Mouse (Mus musculus): ENCODE measurements around the gene Slc16a8. TPM values are rescaled to one million over a fixed set of nuclear protein-coding genes. Genes with fewer than 3 reads are reported as not detected.
A peak's percentile ranks its signal among the peaks of the same experiment; 100 is the strongest.

Gene Slc16a8
- polyA plus RNA-seq, 3 experiments from 2014 or later: not detected

DNA sequence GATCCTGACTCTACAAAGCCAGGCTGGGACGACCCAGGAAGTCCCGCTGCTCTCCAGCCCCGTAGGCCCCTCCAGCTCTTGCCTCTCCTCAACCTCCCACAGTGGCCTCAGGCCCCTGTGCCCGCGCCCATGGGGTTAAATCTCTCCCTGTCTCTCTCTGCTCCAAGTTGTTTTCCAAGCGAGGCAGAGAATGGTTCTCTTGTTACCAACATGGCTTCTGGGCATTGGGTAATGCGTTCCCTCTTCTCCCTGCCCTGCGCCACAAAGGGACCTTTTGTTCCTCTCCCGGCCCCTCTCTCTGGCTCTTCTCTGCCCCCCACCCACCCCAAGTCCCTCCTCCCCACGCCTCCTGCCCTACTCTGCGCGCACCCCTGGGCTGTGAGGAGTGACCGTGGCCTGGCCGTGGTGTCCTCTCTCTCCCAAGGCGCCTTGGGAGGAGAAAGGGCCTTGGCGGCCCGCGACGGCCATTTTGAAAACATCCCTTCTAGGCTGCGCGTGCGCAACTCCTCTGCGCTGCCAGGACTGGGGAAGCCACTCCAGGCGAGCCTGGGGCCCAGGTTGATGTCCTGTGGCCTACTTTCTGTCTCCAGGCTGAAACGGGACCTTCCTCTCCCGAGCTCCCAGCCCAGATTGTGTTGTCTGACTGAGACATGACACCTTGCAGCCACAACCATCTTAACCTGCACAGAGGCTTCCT lies 41.7 kb downstream of the Slc16a8 start:
- no peak for ATAC-seq

DNA sequence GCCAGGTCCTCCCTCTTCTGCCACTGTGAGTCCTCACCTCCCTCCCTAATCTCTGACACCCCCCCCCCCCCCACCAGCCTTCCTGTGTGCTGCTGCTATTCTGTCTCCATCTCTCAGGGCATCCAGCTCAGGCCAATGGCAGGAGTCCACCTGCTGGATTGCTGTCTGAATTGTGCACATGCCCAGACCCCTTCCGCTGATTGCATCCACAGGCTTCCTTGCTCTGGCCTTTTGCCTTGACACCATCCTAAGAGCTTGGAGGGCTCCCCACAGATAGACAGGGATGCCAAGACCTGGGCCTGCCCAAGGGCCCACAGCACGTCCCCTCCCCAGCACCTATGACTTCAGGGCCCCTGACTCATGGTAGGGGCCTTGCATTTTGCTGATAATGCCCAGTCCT lies 44.2 kb downstream of the Slc16a8 start:
- no peak for ATAC-seq

DNA sequence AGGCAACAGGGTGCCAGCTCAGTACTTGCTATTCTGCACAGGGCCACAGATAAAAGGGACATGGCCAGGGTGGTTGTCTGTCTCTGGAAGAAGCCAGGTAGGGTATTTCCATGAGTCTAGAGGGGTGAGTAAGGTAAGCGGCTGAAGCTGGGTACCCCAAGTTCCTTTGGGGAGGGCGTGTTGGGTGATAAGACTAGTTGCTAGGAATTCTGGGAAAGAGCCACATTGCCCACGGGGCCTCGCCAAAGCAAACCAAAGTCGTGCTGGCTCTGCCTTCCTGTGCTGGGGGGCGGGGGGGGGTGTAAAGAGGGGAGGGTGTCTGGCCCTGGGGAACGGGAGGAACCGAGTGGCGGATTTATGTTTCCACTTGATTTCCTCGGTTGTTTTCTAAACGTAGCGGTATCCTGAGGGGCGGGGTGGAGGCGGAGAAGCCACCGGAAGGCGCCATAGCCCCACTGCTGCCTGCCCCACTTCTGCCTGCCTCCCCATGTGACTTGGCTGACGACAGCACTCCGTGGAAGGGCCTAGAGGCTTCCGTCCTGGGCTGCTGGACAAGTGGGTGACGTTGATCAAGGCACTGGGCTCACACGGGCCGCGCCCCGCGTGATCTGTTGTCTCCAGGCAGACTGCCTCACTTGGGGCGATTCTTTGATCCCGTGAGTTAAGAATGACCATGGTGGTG lies 45.7 kb downstream of the Slc16a8 start:
- peak; percentile 95 for ATAC-seq

DNA sequence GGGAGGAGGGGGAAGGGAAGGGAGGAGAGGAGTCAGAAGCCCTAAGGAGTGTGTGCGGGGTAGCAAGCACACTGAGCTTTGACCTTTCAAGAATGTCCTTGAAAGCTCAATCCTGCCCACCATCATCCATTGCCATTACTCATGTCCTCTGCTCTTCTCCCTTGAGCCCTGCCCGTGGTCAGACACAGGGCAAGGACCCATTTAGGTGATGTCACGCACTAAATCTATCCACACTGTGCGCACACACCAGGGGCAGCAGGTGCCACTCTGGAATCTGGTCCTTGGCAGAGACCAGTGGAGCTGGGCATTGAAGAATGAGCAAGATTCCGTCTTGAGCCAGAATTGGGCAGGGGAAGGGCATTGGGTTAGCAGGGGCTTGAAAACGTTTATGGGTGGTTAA lies 46.4 kb downstream of the Slc16a8 start:
- ATAC-seq: no peak

DNA sequence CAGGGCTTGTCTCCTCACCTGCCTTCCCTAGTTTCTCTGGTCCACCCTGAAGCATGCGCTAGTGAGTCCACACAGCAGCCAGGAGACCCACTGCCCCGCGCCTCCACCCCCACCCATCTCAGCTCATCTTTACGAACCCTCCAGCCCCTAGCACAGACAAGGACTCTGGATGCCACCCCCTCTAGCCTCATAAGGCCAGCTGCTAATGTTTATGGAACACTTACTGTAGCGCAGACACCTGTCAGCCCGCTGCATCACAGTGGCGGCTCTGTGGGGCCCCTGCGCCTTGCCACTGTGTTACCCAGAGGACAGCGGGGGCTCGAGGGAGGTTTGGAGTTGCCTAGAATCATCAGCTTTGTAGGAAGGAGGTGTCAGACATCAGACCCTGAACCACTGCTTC lies 52.0 kb downstream of the Slc16a8 start:
- no peak for ATAC-seq

DNA sequence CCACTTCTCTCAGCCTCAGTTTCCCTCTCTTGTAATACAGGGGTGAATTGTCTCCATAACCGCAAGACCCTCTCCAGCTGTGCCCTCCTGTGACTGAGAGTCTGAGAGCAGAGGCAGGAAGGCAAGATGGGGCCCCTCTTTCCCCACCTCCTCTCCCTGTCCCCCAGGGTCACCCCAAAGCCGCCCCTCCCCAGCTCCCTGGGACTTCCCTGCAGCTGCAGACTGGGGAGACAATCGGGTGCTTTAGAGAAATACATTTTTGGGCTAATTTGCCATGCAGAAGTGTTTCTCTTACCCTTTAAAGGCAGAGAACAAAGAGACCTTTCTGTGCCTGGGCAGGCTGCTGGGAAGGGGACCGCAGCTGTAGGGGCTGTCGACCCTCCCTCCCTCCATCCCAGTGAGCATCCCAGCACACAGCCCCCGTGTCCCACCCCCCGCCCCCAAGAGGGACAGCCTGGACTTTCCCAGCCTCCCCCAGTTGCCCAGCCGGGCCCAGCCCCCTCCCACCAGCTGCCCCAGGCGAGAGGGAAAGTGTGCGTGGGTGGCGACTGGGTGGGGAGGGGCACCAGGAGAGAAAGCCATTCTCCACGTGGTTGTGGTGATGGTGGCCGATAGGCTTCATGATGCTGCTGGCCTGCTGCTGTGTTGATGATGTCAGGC lies 52.9 kb downstream of the Slc16a8 start:
- ATAC-seq: no peak

Other genes starting within 250 kb of the Slc16a8 start
- gene H1f0, start 226.3 kb downstream of the Slc16a8 start, polyA plus RNA-seq (2017; shearing (Covaris generic)): 10 to 100 TPM; 31.0 to 52.3 (median 36.9) TPM
- not detected for gene Galr3, start 212.9 kb downstream of the Slc16a8 start, polyA plus RNA-seq (2017; shearing (Covaris generic))
- 10 to 100 TPM in 1 of 3 experiments, 1 to 10 TPM in 2; 5.5 to 10.8 (median 9.2) TPM for gene Ankrd54, start 191.9 kb downstream of the Slc16a8 start, polyA plus RNA-seq (2017; shearing (Covaris generic))
- gene Eif3l, start 179.6 kb downstream of the Slc16a8 start, polyA plus RNA-seq (2017; shearing (Covaris generic)): 100 to 1,000 TPM; 224 to 286 (median 240) TPM
- gene Micall1, start 145.9 kb downstream of the Slc16a8 start, polyA plus RNA-seq (2017; shearing (Covaris generic)): 10 to 100 TPM in 2 of 3 experiments, 1 to 10 TPM in 1; 7.0 to 20.8 (median 13.3) TPM
- gene Polr2f, start 113.8 kb downstream of the Slc16a8 start, polyA plus RNA-seq (2017; shearing (Covaris generic)): 100 to 1,000 TPM; 109 to 122 (median 116) TPM
- gene 1700088E04Rik, start 113.5 kb downstream of the Slc16a8 start, polyA plus RNA-seq (2017; shearing (Covaris generic)): 1 to 10 TPM; 5.4 to 7.1 (median 5.9) TPM
- gene Sox10, start 89.5 kb downstream of the Slc16a8 start, polyA plus RNA-seq (2017; shearing (Covaris generic)): not detected
- gene Pick1, start 25.6 kb downstream of the Slc16a8 start, polyA plus RNA-seq (2017; shearing (Covaris generic)): 1 to 10 TPM; 6.6 to 8.4 (median 8.3) TPM
- gene Gm49486, start 25.4 kb downstream of the Slc16a8 start, polyA plus RNA-seq (2017; shearing (Covaris generic)): not detected
- 1 to 10 TPM in 1 of 3 experiments, under 1 TPM in 1, not detected in 1; 0.21 to 1.6 TPM for gene Baiap2l2, start 30.8 kb upstream of the Slc16a8 start, polyA plus RNA-seq (2017; shearing (Covaris generic))
- gene Pla2g6, start 73.6 kb upstream of the Slc16a8 start, polyA plus RNA-seq (2017; shearing (Covaris generic)): 10 to 100 TPM; 12.5 to 18.4 (median 15.1) TPM
- gene Maff, start 91.9 kb upstream of the Slc16a8 start, polyA plus RNA-seq (2017; shearing (Covaris generic)): 1 to 10 TPM in 2 of 3 experiments, under 1 TPM in 1; 0.84 to 5.5 (median 1.5) TPM
- 10 to 100 TPM in 1 of 3 experiments, 1 to 10 TPM in 2; 8.2 to 12.8 (median 9.2) TPM for gene Tmem184b, start 148.8 kb upstream of the Slc16a8 start, polyA plus RNA-seq (2017; shearing (Covaris generic))
- gene Csnk1e, start 200.8 kb upstream of the Slc16a8 start, polyA plus RNA-seq (2017; shearing (Covaris generic)): 1 to 10 TPM; 4.2 to 6.5 (median 4.4) TPM

All from inflammation-experienced regulatory T-cells, adult 6 months (primary cell).